In the genomic region with DNA sequence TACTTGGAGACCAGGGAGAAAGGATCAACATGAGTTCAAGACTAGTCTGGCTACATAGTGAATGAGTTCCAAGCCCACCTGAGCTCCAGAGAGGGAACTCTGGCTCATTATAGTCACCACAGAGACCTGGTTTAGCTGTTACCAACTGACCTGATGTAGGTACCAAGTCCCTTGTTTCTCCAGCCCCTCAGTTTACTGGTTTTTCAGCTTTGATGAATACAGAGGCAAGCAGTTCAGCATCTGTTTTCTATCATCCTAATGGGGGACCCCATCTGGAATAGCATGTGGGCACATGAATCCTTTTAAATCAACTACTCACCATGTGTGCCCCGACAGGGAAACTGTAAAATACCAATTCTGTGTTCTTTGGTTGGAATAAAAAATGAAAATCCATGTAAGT, we compare ENCODE assay signal across 33 mouse cellular contexts.
DNase-seq lines count a peak whose midpoint lies in the region; ATAC-seq and TF ChIP-seq lines count a peak whose summit lies in the region.
"Had no signal": no experiment of that assay in that cellular context is flagged by ENCODE, and none has a peak within 500 bp of the region (broad histone marks: within the 10 kb centered on the region; RNA-seq: fewer than 3 reads in every experiment).

No protein-coding gene starts in this region.

- no peak for TF ChIP-seq CTCF in lung, embryonic 14.5 days (IDR thresholded peaks at IDR 0.05; ENCODE audit: low read depth)
- no peak for TF ChIP-seq CTCF in lung, postnatal 0 days (IDR thresholded peaks at IDR 0.05)

- no peak overlapping the region for H3K4me2 ChIP-seq in heart, embryonic 11.5 days
- no peak overlapping the region for H3K4me2 ChIP-seq in lung, embryonic 14.5 days
- H3K4me2 ChIP-seq in lung, postnatal 0 days (replicated peaks; ENCODE audit: low read depth, low read length) = no peak overlapping the region
- H3K4me2 ChIP-seq in kidney, embryonic 16.5 days (replicated peaks; ENCODE audit: low read depth, low read length) = no peak overlapping the region
- H3K4me2 ChIP-seq: embryonic facial prominence, embryonic 13.5 days; liver, embryonic 12.5 days; midbrain, embryonic 12.5 days; neural tube, embryonic 12.5 days had no signal

- intact Hi-C loops in heart, postnatal 36 days (cut with DNase I) = no loop called here

- DNase-seq in embryo, embryonic 11 days = peak; percentile 34
- DNase-seq in embryo, embryonic 10.5 days (ENCODE audit: low spot score) = no peak
- DNase-seq in heart, postnatal 36 days = no peak
- DNase-seq in lung, embryonic 14.5 days = no peak
- DNase-seq in lung, postnatal 0 days (ENCODE audit: low spot score) = no peak
- peak; percentile 46 for DNase-seq in limb, embryonic 10.5 days (ENCODE audit: low spot score)
- DNase-seq: adrenal gland, adult 2 months; adrenal gland, postnatal 36 days; cerebellum, adult 18-20 months; cerebellum, postnatal 10 days; kidney, adult 9 months; kidney, postnatal 14 days; liver, postnatal 0 days; lung, postnatal 4 days; right cerebral cortex, adult 18-20 months; right cerebral cortex, postnatal 4 days; thymus, adult 18-20 months; thymus, postnatal 25 days had no signal

- H3K9ac ChIP-seq in heart, embryonic 11.5 days (ENCODE audit: low read depth, low read length) = no peak overlapping the region
- H3K9ac ChIP-seq in lung, embryonic 14.5 days = no peak overlapping the region
- no peak overlapping the region for H3K9ac ChIP-seq in lung, postnatal 0 days (replicated peaks; ENCODE audit: low read depth)
- no peak overlapping the region for H3K9ac ChIP-seq in kidney, embryonic 16.5 days (replicated peaks; ENCODE audit: low read length)
- H3K9ac ChIP-seq: embryonic facial prominence, embryonic 13.5 days; liver, embryonic 12.5 days; liver, postnatal 0 days; midbrain, embryonic 12.5 days; neural tube, embryonic 12.5 days had no signal

- H3K4me1 ChIP-seq in heart, embryonic 11.5 days (ENCODE audit: control insufficient read depth, insufficient read depth, low read length) = peaks cover 12% of the 10 kb centered on the region
- H3K4me1 ChIP-seq in lung, embryonic 14.5 days (ENCODE audit: insufficient read depth) = no peaks in the 10 kb centered on the region
- no peaks in the 10 kb centered on the region for H3K4me1 ChIP-seq in lung, postnatal 0 days (ENCODE audit: insufficient read depth, low read depth, low read length)
- H3K4me1 ChIP-seq in limb, embryonic 10.5 days = peaks cover 21% of the 10 kb centered on the region
- no peaks in the 10 kb centered on the region for H3K4me1 ChIP-seq in kidney, embryonic 16.5 days (ENCODE audit: insufficient read depth, low read length)
- H3K4me1 ChIP-seq: forebrain, embryonic 10.5 days; liver, embryonic 12.5 days; midbrain, embryonic 12.5 days; neural tube, embryonic 12.5 days had no signal

- no peak for TF ChIP-seq EP300 in lung, postnatal 0 days (IDR thresholded peaks at IDR 0.05)

- no peaks in the 10 kb centered on the region for H3K9me3 ChIP-seq in heart, embryonic 11.5 days (replicated peaks; ENCODE audit: control insufficient read depth, low read length)
- no peaks in the 10 kb centered on the region for H3K9me3 ChIP-seq in lung, embryonic 14.5 days (ENCODE audit: low read depth, low read length)
- no peaks in the 10 kb centered on the region for H3K9me3 ChIP-seq in lung, postnatal 0 days (ENCODE audit: low read length)
- H3K9me3 ChIP-seq in limb, embryonic 10.5 days (replicated peaks) = no peaks in the 10 kb centered on the region
- no peaks in the 10 kb centered on the region for H3K9me3 ChIP-seq in kidney, embryonic 16.5 days (ENCODE audit: low read length)
- H3K9me3 ChIP-seq: embryonic facial prominence, embryonic 13.5 days; forebrain, embryonic 10.5 days; liver, embryonic 12.5 days; midbrain, embryonic 12.5 days; neural tube, embryonic 12.5 days had no signal

- ATAC-seq in heart, embryonic 11.5 days (replicated peaks; ENCODE audit: insufficient number of reproducible peaks, low FRiP score, low TSS enrichment) = no peak
- ATAC-seq in lung, embryonic 14.5 days (ENCODE audit: insufficient read depth) = no peak
- no peak for ATAC-seq in lung, postnatal 0 days
- ATAC-seq in kidney, embryonic 16.5 days (ENCODE audit: low FRiP score, low TSS enrichment) = no peak
- ATAC-seq: activated CD4-positive, CD25-positive, alpha-beta regulatory T cell, adult 4 months; forebrain, embryonic 16.5 days; hindbrain, postnatal 0 days; intestine, embryonic 16.5 days; liver, embryonic 12.5 days; liver, postnatal 0 days had no signal

- H3K36me3 ChIP-seq in heart, embryonic 11.5 days (ENCODE audit: control insufficient read depth, insufficient read depth, low read length) = peaks cover 7% of the 10 kb centered on the region; the same call in 1 of the 2 replicates
- H3K36me3 ChIP-seq in lung, embryonic 14.5 days (ENCODE audit: insufficient read depth) = peaks cover 4% of the 10 kb centered on the region; the same call in 1 of the 2 replicates
- H3K36me3 ChIP-seq in lung, postnatal 0 days (ENCODE audit: insufficient read depth, low read length) = no peaks in the 10 kb centered on the region
- H3K36me3 ChIP-seq in limb, embryonic 10.5 days = peaks cover 47% of the 10 kb centered on the region
- peaks cover 17% of the 10 kb centered on the region; the same call in 1 of the 2 replicates for H3K36me3 ChIP-seq in kidney, embryonic 16.5 days (ENCODE audit: insufficient read depth, low read length)
- H3K36me3 ChIP-seq: liver, embryonic 12.5 days had no signal

- H3K4me3 ChIP-seq in heart, embryonic 11.5 days (ENCODE audit: low read depth, low read length) = no peak overlapping the region
- H3K4me3 ChIP-seq in lung, embryonic 14.5 days (ENCODE audit: low read depth, low read length) = no peak overlapping the region
- H3K4me3 ChIP-seq in lung, postnatal 0 days (ENCODE audit: low read depth, low read length) = no peak overlapping the region
- no peak overlapping the region for H3K4me3 ChIP-seq in limb, embryonic 10.5 days
- no peak overlapping the region for H3K4me3 ChIP-seq in kidney, embryonic 16.5 days (ENCODE audit: low read length)
- H3K4me3 ChIP-seq: embryonic facial prominence, embryonic 13.5 days; forebrain, embryonic 10.5 days; liver, embryonic 12.5 days; megakaryocyte, embryonic 14.5 days; midbrain, embryonic 12.5 days; myocyte; neural tube, embryonic 12.5 days had no signal

- 76% methylated on average over 1 of the region's 1 CpGs for WGBS in heart, embryonic 11.5 days (ENCODE audit: insufficient replicate concordance)
- WGBS in lung, embryonic 14.5 days = 79% methylated on average over 1 of the region's 1 CpGs
- WGBS in lung, postnatal 0 days = 90% methylated on average over 1 of the region's 1 CpGs
- 24% methylated on average over 1 of the region's 1 CpGs for WGBS in limb, embryonic 10.5 days
- WGBS in kidney, embryonic 16.5 days = 71% methylated on average over 1 of the region's 1 CpGs

- no peaks in the 10 kb centered on the region for H3K27me3 ChIP-seq in heart, embryonic 11.5 days (ENCODE audit: control insufficient read depth, insufficient read depth, low read length)
- no peaks in the 10 kb centered on the region for H3K27me3 ChIP-seq in lung, embryonic 14.5 days (ENCODE audit: insufficient read depth, low read length)
- H3K27me3 ChIP-seq in lung, postnatal 0 days (replicated peaks; ENCODE audit: insufficient read depth, low read length) = no peaks in the 10 kb centered on the region
- H3K27me3 ChIP-seq in limb, embryonic 10.5 days (ENCODE audit: low read depth, poor library complexity, severe bottlenecking) = no peaks in the 10 kb centered on the region
- H3K27me3 ChIP-seq in kidney, embryonic 16.5 days (ENCODE audit: insufficient read depth, low read length) = no peaks in the 10 kb centered on the region
- H3K27me3 ChIP-seq: CH12.LX; embryonic facial prominence, embryonic 13.5 days; liver, embryonic 12.5 days; megakaryocyte, embryonic 14.5 days; midbrain, embryonic 12.5 days; neural tube, embryonic 12.5 days had no signal

- H3K27ac ChIP-seq in heart, embryonic 11.5 days (ENCODE audit: low read depth, low read length) = peak overlapping the region; percentile 85
- H3K27ac ChIP-seq in lung, embryonic 14.5 days (ENCODE audit: low read depth) = peak overlapping the region; percentile 67; the same call in 1 of the 2 replicates
- H3K27ac ChIP-seq in lung, postnatal 0 days (ENCODE audit: low read length) = no peak overlapping the region
- peak overlapping the region; percentile 56 for H3K27ac ChIP-seq in limb, embryonic 10.5 days
- no peak overlapping the region for H3K27ac ChIP-seq in kidney, embryonic 16.5 days (ENCODE audit: low read length)
- H3K27ac ChIP-seq: embryonic facial prominence, embryonic 13.5 days; forebrain, embryonic 10.5 days; hindbrain, postnatal 0 days; midbrain, embryonic 12.5 days; neural tube, embryonic 12.5 days; stomach, postnatal 0 days had no signal

Comparison
In these comparisons a context has a peak if more than half of its experiments do, and no peak if none do; other contexts are left out.
1. DNase-seq: peak in embryo, embryonic 11 days (single experiment) and limb, embryonic 10.5 days (single experiment); none in embryo, embryonic 10.5 days (single experiment), heart, postnatal 36 days (0 of 2), lung, embryonic 14.5 days (single experiment) and lung, postnatal 0 days (single experiment).
2. H3K27ac ChIP-seq: peak in heart, embryonic 11.5 days (single experiment), lung, embryonic 14.5 days (single experiment) and limb, embryonic 10.5 days (single experiment); none in lung, postnatal 0 days (single experiment) and kidney, embryonic 16.5 days (single experiment).